Mouse (Mus musculus) hindbrain, embryonic 13.5 days (tissue): ENCODE data around the gene Itga2b. TPM values are rescaled to one million over a fixed set of nuclear protein-coding genes. Genes with fewer than 3 reads are reported as not detected.

Source experiments
- ATAC-seq: fragments of 200-750 bp; cut with Nextera tagmentation; 2 replicates; pipeline ENCODE4 v1.8.0; 2017; ENCODE audit warnings: moderate TSS enrichment; ENCODE audit not compliant: low FRiP score
- H3K27ac ChIP-seq: fragments of 300-500 bp; sonication (generic); 2 replicates; pipeline ENCODE4 v1.5.1; 2015; ENCODE audit warnings: inconsistent platforms, mild to moderate bottlenecking, moderate library complexity
- H3K27me3 ChIP-seq: fragments of 300-500 bp; sonication (generic); 2 replicates; pipeline ENCODE4 v1.6.1; 2015; ENCODE audit warnings: mild to moderate bottlenecking, inconsistent platforms
- H3K36me3 ChIP-seq: fragments of 300-500 bp; sonication (generic); 2 replicates; pipeline ENCODE4 v1.6.1; 2015; ENCODE audit warnings: mild to moderate bottlenecking, inconsistent platforms
- H3K4me1 ChIP-seq: fragments of 300-500 bp; sonication (generic); replicated peaks from 2 replicates; pipeline ENCODE4 v1.6.1; 2015; ENCODE audit warnings: inconsistent platforms
- H3K4me2 ChIP-seq: fragments of 300-500 bp; sonication (generic); 2 replicates; pipeline ENCODE4 v1.6.1; 2015; ENCODE audit warnings: inconsistent platforms, mild to moderate bottlenecking, moderate library complexity
- H3K4me3 ChIP-seq: fragments of 300-500 bp; sonication (generic); 2 replicates; pipeline ENCODE4 v1.5.1; 2015; ENCODE audit warnings: mild to moderate bottlenecking, inconsistent platforms
- H3K9ac ChIP-seq: fragments of 300-500 bp; sonication (generic); 2 replicates; pipeline ENCODE4 v1.6.1; 2015; ENCODE audit warnings: mild to moderate bottlenecking, inconsistent platforms
- H3K9me3 ChIP-seq: fragments of 300-500 bp; sonication (generic); 2 replicates; pipeline ENCODE4 v1.6.1; 2016; ENCODE audit warnings: inconsistent platforms
- WGBS: fragments of 180-500 bp; shearing (Covaris S2); methylation state at CpG from one replicate; pipeline ENCODE4 v1.1.7; 2015; 5-methylcytosine and 5-hydroxymethylcytosine counted together
- polyA plus RNA-seq: library from polyadenylated mRNA; unstranded; fragments of >200 nt; fragmentation: Nextera tagmentation; extraction: Ambion mirVana; gene quantifications from 2 replicates; pipeline ENCODE4 v1.2.1, GENCODE M21; 2015

Gene Itga2b
- polyA plus RNA-seq, 1 experiment from 2014 or later, result 6.2 TPM

- Histone ChIP-seq H3K4me1 (no peaks in the 10 kb centered on the region), H3K27me3 (no peaks in the 10 kb centered on the region), H3K27ac (no peak overlapping the region), H3K4me2 (no peak overlapping the region), H3K36me3 (peaks cover 79% of the 10 kb centered on the region), H3K9me3 (no peaks in the 10 kb centered on the region), H3K4me3 (no peak overlapping the region), H3K9ac (no peak overlapping the region)
- ATAC-seq, result no peak
- 86% methylated on average over 4 of the region's 4 CpGs for WGBS
These were observed 11.0 kb upstream of the Itga2b start for GRCm38 (mm10) chr11:102480897-102481296.

DNA sequence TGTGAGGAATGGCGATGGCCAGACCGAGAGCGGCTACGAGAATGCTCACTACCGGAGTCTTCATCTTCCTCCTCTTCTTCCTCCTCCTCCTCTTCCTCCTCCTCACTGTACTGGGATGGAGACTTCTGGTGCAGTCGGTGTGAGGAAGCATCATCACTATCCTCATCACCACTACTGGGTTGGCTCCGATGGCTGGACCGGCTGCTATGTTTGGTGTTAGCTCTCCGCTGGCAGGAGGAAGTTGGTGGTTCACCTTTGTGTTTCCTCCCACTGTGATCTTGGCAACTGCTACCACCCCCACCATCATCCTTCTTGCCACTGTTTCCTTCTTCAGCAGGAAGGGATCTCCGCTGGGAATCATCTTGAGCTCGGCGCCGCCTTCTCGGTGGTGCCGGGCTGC lies 10.2 kb upstream of the Itga2b start:
- WGBS, result 95% methylated on average over 15 of the region's 15 CpGs
- H3K9me3 ChIP-seq, result no peaks in the 10 kb centered on the region
- H3K9ac ChIP-seq, result no peak overlapping the region
- no peak for ATAC-seq
- no peak overlapping the region for H3K4me2 ChIP-seq
- H3K27ac ChIP-seq, result no peak overlapping the region
- H3K4me3 ChIP-seq, result no peak overlapping the region
- H3K4me1 ChIP-seq, result no peaks in the 10 kb centered on the region
- H3K27me3 ChIP-seq, result no peaks in the 10 kb centered on the region
- peaks cover 79% of the 10 kb centered on the region for H3K36me3 ChIP-seq

DNA sequence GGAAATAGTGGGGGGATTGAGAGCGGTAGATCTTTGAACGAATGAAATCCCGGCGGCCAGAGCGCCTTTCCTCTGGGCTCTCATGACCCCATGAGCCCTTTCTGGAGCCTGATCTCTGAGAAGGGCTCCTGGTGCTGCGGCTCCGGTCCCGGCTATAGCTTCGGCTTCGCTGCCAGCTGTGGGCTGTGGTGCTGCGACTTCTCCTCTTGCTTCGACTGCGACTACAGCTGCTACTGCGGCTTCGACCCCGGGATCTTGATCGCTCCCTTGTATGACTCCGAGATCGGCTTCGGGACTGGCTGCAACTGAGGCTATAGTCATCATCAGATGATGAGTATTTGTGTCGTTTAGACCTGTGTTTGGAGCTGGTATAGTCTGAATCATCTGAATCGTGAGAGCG lies 9.7 kb upstream of the Itga2b start:
- WGBS, result 96% methylated on average over 23 of the region's 23 CpGs
- no peak for ATAC-seq

GRCm38 (mm10) chr11:102478671-102479070 lies 8.7 kb upstream of the Itga2b start:
- Histone ChIP-seq H3K4me2 (no peak overlapping the region), H3K27ac (no peak overlapping the region), H3K27me3 (no peaks in the 10 kb centered on the region), H3K4me1 (no peaks in the 10 kb centered on the region), H3K36me3 (peaks cover 79% of the 10 kb centered on the region), H3K9me3 (no peaks in the 10 kb centered on the region), H3K9ac (no peak overlapping the region), H3K4me3 (no peak overlapping the region)
- WGBS, result 91% methylated on average over 3 of the region's 3 CpGs
- no peak for ATAC-seq

More for the DNA sequence above, 9.7 kb upstream of the Itga2b start:
- H3K4me2 ChIP-seq, result no peak overlapping the region
- no peak overlapping the region for H3K9ac ChIP-seq
- no peaks in the 10 kb centered on the region for H3K27me3 ChIP-seq
- peaks cover 77% of the 10 kb centered on the region for H3K36me3 ChIP-seq
- no peaks in the 10 kb centered on the region for H3K9me3 ChIP-seq
- no peaks in the 10 kb centered on the region for H3K4me1 ChIP-seq
- H3K4me3 ChIP-seq, result no peak overlapping the region
- no peak overlapping the region for H3K27ac ChIP-seq

GRCm38 (mm10) chr11:102475027-102475426 lies 5.1 kb upstream of the Itga2b start:
- H3K4me1 ChIP-seq, result no peaks in the 10 kb centered on the region
- peaks cover 50% of the 10 kb centered on the region for H3K36me3 ChIP-seq
- H3K9me3 ChIP-seq, result no peaks in the 10 kb centered on the region
- no peak overlapping the region for H3K27ac ChIP-seq
- no peak overlapping the region for H3K4me2 ChIP-seq
- H3K4me3 ChIP-seq, result no peak overlapping the region
- H3K27me3 ChIP-seq, result no peaks in the 10 kb centered on the region
- 91% methylated on average over 3 of the region's 3 CpGs for WGBS
- ATAC-seq, result no peak
- H3K9ac ChIP-seq, result no peak overlapping the region

DNA sequence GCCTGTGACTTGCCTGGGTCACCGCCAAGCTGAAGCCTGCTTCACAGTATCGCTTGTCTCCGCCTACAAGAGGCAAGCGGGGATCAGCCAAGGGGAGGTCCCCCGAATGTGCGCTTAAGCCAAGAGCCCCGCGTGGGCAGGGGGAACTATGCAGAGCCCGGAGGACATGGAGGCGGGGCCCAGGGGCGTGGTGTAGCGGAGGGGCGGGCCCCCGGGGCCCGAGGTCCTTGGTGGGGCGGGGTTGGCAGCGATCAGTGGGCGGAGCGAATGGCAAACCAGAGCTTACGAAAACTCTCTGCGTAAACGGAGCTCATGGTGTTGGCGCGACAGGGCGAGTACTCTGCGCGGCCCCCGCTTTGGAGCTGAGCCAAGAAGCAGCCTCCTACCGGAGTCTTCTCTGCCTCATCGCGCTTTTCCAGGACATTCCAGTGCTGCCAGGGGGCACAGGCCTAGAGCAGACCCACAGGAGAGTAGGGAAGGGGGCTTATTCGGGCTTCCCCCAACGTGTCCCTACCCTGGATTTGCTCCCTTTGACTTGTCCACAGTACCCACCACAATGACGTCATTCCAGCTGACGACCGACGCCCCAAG lies 2.8 kb downstream of the Itga2b start:
- under 1% methylated on average over 37 of the region's 37 CpGs for WGBS
- H3K9me3 ChIP-seq, result no peaks in the 10 kb centered on the region
- peak overlapping the region; percentile 76 for H3K9ac ChIP-seq
- peaks cover 32% of the 10 kb centered on the region for H3K27me3 ChIP-seq
- peak overlapping the region; percentile 78 for H3K4me2 ChIP-seq
- H3K4me1 ChIP-seq, result peaks cover 27% of the 10 kb centered on the region
- peak; percentile 85 for ATAC-seq
- H3K27ac ChIP-seq, result peak overlapping the region; percentile 32; the same call in 1 of the 2 replicates
- no peaks in the 10 kb centered on the region for H3K36me3 ChIP-seq
- peak overlapping the region; percentile 45 for H3K4me3 ChIP-seq

GRCm38 (mm10) chr11:102465713-102466436 lies 4.0 kb downstream of the Itga2b start:
- Histone ChIP-seq H3K9ac (peak overlapping the region; percentile 39), H3K27ac (peak overlapping the region; percentile 32; the same call in 1 of the 2 replicates), H3K36me3 (no peaks in the 10 kb centered on the region), H3K4me3 (no peak overlapping the region), H3K9me3 (no peaks in the 10 kb centered on the region), H3K27me3 (peaks cover 32% of the 10 kb centered on the region), H3K4me1 (peaks cover 27% of the 10 kb centered on the region), H3K4me2 (peak overlapping the region; percentile 27; the same call in 1 of the 2 replicates)
- ATAC-seq, result no peak
- 9% methylated on average over 26 of the region's 26 CpGs for WGBS

GRCm38 (mm10) chr11:102464901-102465300 lies 5.0 kb downstream of the Itga2b start:
- H3K9ac ChIP-seq, result no peak overlapping the region
- 93% methylated on average over 6 of the region's 6 CpGs for WGBS
- H3K4me1 ChIP-seq, result peaks cover 27% of the 10 kb centered on the region
- no peak overlapping the region for H3K4me3 ChIP-seq
- ATAC-seq, result no peak
- no peak overlapping the region for H3K27ac ChIP-seq
- H3K9me3 ChIP-seq, result no peaks in the 10 kb centered on the region
- no peaks in the 10 kb centered on the region for H3K36me3 ChIP-seq
- H3K4me2 ChIP-seq, result no peak overlapping the region
- H3K27me3 ChIP-seq, result peaks cover 34% of the 10 kb centered on the region

DNA sequence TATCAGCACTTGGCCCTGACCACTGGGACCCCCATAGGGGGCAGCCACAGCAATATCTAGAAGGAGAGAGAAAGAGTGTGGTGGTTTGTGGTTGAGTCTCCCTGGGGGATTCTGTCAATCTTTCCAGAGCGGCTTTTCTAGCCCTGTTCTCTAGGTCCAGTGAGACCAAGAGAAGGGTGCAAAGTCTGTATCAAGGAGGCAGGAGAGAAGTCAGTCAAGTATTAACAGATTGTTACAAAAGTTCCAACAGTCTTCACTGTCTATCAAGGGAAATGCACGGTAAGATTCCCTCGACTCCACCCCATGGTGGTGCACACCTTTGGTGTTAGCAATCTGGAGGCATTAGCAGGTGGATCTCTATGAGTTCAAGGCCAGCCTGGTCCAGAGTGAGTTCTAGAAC lies 8.2 kb downstream of the Itga2b start:
- Histone ChIP-seq H3K27ac (no peak overlapping the region), H3K4me1 (peaks cover 15% of the 10 kb centered on the region), H3K36me3 (no peaks in the 10 kb centered on the region), H3K9me3 (no peaks in the 10 kb centered on the region), H3K27me3 (peaks cover 47% of the 10 kb centered on the region), H3K4me3 (no peak overlapping the region), H3K9ac (no peak overlapping the region), H3K4me2 (no peak overlapping the region)
- 89% methylated on average over 3 of the region's 3 CpGs for WGBS
- no peak for ATAC-seq

DNA sequence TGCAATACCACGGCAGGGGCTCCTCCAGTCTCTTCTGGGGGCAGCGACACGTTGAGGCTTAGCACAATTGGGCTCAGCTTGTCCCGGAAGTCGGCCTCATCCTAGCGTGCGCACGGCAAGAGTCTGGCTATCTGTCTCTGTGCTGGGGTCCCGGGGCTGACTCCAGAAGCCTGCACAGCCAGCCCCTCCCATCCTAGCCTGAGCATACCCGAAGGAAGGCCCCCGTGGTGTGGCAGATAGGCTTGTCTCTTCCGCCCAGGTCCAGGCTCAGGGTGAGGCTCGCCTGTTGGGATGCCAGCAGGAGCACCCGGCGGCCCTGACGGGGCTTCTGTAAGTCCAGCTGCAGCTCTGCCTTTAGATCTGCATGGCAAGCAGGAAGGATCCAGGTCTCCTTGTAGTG lies 9.4 kb downstream of the Itga2b start:
- H3K9ac ChIP-seq, result no peak overlapping the region
- WGBS, result 63% methylated on average over 16 of the region's 16 CpGs
- H3K36me3 ChIP-seq, result no peaks in the 10 kb centered on the region
- peaks cover 12% of the 10 kb centered on the region for H3K4me1 ChIP-seq
- no peaks in the 10 kb centered on the region for H3K9me3 ChIP-seq
- H3K27ac ChIP-seq, result no peak overlapping the region
- H3K4me3 ChIP-seq, result no peak overlapping the region
- H3K4me2 ChIP-seq, result no peak overlapping the region
- peaks cover 44% of the 10 kb centered on the region for H3K27me3 ChIP-seq
- ATAC-seq, result no peak

- WGBS, result under 1% methylated on average over 33 of the region's 40 CpGs
- ATAC-seq, result peak; percentile 87
- H3K36me3 ChIP-seq, result no peaks in the 10 kb centered on the region
- H3K9me3 ChIP-seq, result no peaks in the 10 kb centered on the region
- H3K4me2 ChIP-seq, result peak overlapping the region; percentile 78
- peaks cover 16% of the 10 kb centered on the region for H3K4me1 ChIP-seq
- peaks cover 42% of the 10 kb centered on the region for H3K27me3 ChIP-seq
- H3K4me3 ChIP-seq, result peak overlapping the region; percentile 51
- H3K9ac ChIP-seq, result peak overlapping the region; percentile 78
- H3K27ac ChIP-seq, result peak overlapping the region; percentile 60; the same call in 1 of the 2 replicates
These were observed 14.1 kb downstream of the Itga2b start for GRCm38 (mm10) chr11:102455740-102456396.

- no peaks in the 10 kb centered on the region for H3K36me3 ChIP-seq
- no peak overlapping the region for H3K9ac ChIP-seq
- no peak overlapping the region for H3K27ac ChIP-seq
- WGBS, result 19% methylated on average over 10 of the region's 10 CpGs
- no peaks in the 10 kb centered on the region for H3K9me3 ChIP-seq
- no peak for ATAC-seq
- H3K4me3 ChIP-seq, result no peak overlapping the region
- H3K4me1 ChIP-seq, result peaks cover 22% of the 10 kb centered on the region
- H3K27me3 ChIP-seq, result peaks cover 53% of the 10 kb centered on the region
- H3K4me2 ChIP-seq, result no peak overlapping the region
These were observed 16.8 kb downstream of the Itga2b start for GRCm38 (mm10) chr11:102453131-102453530.
